Mouse (Mus musculus) heart, postnatal 14 days (tissue): ENCODE results near the gene Ccdc105. TPM values are rescaled to one million over a fixed set of nuclear protein-coding genes. Genes with fewer than 3 reads are reported as not detected.

Source experiments
- DNase-seq, 2 experiments: peaks; one replicate each; pipeline ENCODE4 v3.0.0; 2021 to 2022
- intact Hi-C: fragments of 180-260 bp; cut with DNase I; formaldehyde crosslinking; loops from one replicate; pipeline ENCODE4 v1.15.1; 2025
- total RNA-seq, 2 experiments: library from RNA; stranded (reverse); gene quantifications; 2 replicates each; pipeline ENCODE4 v1.2.3; 2021

Ccdc105 gene
- total RNA-seq, 2 experiments from 2014 or later = not detected

GRCm38 (mm10) chr10:78718056-78718455, 34.8 kb downstream of the Ccdc105 start, which contains the start of gene Casp14:
TSS of gene Casp14 (minus strand) at chr10:78718294.
- no peak for DNase-seq
- intact Hi-C loops = no loop called here

GRCm38 (mm10) chr10:78716231-78716630, 36.6 kb downstream of the Ccdc105 start:
- intact Hi-C loops = no loop called here
- DNase-seq = no peak

GRCm38 (mm10) chr10:78715156-78715555, 37.7 kb downstream of the Ccdc105 start:
- intact Hi-C loops = no loop called here
- no peak for DNase-seq

- intact Hi-C loops = no loop called here
- DNase-seq = no peak
Observed at GRCm38 (mm10) chr10:78714129-78714528, 38.7 kb downstream of the Ccdc105 start.

GRCm38 (mm10) chr10:78710706-78711105, 42.2 kb downstream of the Ccdc105 start:
- intact Hi-C loops = no loop called here
- no peak for DNase-seq

GRCm38 (mm10) chr10:78700881-78701280, 52.0 kb downstream of the Ccdc105 start:
- intact Hi-C loops = no loop called here
- DNase-seq = no peak

Other genes with a start within 250 kb of the Ccdc105 start
- gene Olfr1358, start 235.6 kb downstream of the Ccdc105 start, total RNA-seq = not detected
- 10 to 100 TPM; 44.4 to 45.9 TPM for gene Ilvbl, start 178.7 kb downstream of the Ccdc105 start, total RNA-seq
- 10 to 100 TPM; 15.0 to 15.1 TPM for gene Syde1, start 161.1 kb downstream of the Ccdc105 start, total RNA-seq
- gene Olfr1357, start 135.0 kb downstream of the Ccdc105 start, total RNA-seq = not detected
- not detected for gene Casp14, start 34.8 kb downstream of the Ccdc105 start, total RNA-seq
- gene Slc1a6, start 27.4 kb upstream of the Ccdc105 start, total RNA-seq = under 1 TPM in 1 of 2 experiments, not detected in 1; 0.10 TPM
- gene Olfr1356, start 99.1 kb upstream of the Ccdc105 start, total RNA-seq = not detected
- not detected for gene Olfr1355, start 122.5 kb upstream of the Ccdc105 start, total RNA-seq
- gene Olfr1354, start 160.1 kb upstream of the Ccdc105 start, total RNA-seq = not detected
- not detected for gene Olfr8, start 197.6 kb upstream of the Ccdc105 start, total RNA-seq
- gene Olfr1353, start 210.2 kb upstream of the Ccdc105 start, total RNA-seq = not detected
- not detected for gene Olfr1352, start 228.0 kb upstream of the Ccdc105 start, total RNA-seq